Mouse (Mus musculus) thymus, adult 2 months (tissue): ENCODE data around the gene Zkscan6. TPM values are rescaled to one million over a fixed set of nuclear protein-coding genes. Genes with fewer than 3 reads are reported as not detected.

Source experiments
- DNase-seq: peaks from one replicate; pipeline ENCODE4 v3.0.0; 2021
- H3K27ac ChIP-seq: fragments of 200-500 bp; 2 replicates; pipeline ENCODE4 v1.5.1; 2012; ENCODE audit warnings: low read length, control low read depth; ENCODE audit not compliant: control insufficient read depth, insufficient read depth
- H3K27me3 ChIP-seq: fragments of 200-500 bp; 2 replicates; pipeline ENCODE4 v1.6.1; 2012; ENCODE audit warnings: mild to moderate bottlenecking, low read length, moderate library complexity, mixed read lengths; ENCODE audit not compliant: control insufficient read depth, insufficient read depth
- H3K36me3 ChIP-seq: fragments of 200-500 bp; 2 replicates; pipeline ENCODE4 v1.6.1; 2012; ENCODE audit warnings: mild to moderate bottlenecking, low read length, moderate library complexity; ENCODE audit not compliant: control insufficient read depth, insufficient read depth
- H3K4me1 ChIP-seq: fragments of 200-500 bp; replicated peaks from 2 replicates; pipeline ENCODE4 v1.6.1; 2012; ENCODE audit warnings: low read length; ENCODE audit not compliant: control insufficient read depth, insufficient read depth
- H3K4me3 ChIP-seq: fragments of 200-500 bp; 2 replicates; pipeline ENCODE4 v1.5.1; 2012; ENCODE audit warnings: mild to moderate bottlenecking, low read length, control low read depth, moderate library complexity; ENCODE audit not compliant: control insufficient read depth, insufficient read depth
- CTCF ChIP-seq: fragments of 200-500 bp; IDR thresholded peaks from 2 replicates; pipeline ENCODE4 v1.5.1; 2012; ENCODE audit warnings: mild to moderate bottlenecking, control low read depth, low read length, moderate library complexity, borderline replicate concordance; ENCODE audit not compliant: control insufficient read depth, poor library complexity, insufficient read depth; ENCODE audit errors: extremely low read depth
- POLR2A ChIP-seq: fragments of 200-500 bp; IDR thresholded peaks from 2 replicates; pipeline ENCODE4 v1.6.1; 2012; ENCODE audit warnings: mild to moderate bottlenecking, low read length, control low read depth, moderate library complexity; ENCODE audit not compliant: control insufficient read depth, poor library complexity, insufficient read depth; ENCODE audit errors: extremely low read depth
- WGBS: fragments of 180-500 bp; shearing (Covaris S2); methylation state at CpG from one replicate; pipeline ENCODE4 v1.1.7; 2018; 5-methylcytosine and 5-hydroxymethylcytosine counted together
- polyA plus RNA-seq: library from polyadenylated mRNA; depleted of rRNA; stranded (reverse); fragments of >200 nt; gene quantifications from 2 replicates; pipeline ENCODE4 v1.2.3, GENCODE M21; 2012; rRNA removed

Zkscan6 gene
- 7.6 TPM in 2 replicates for polyA plus RNA-seq

- Histone ChIP-seq H3K36me3 (no peaks in the 10 kb centered on the region), H3K4me3 (peak within 1 kb of the TSS; percentile 75), H3K4me1 (peaks cover 2% of the 10 kb centered on the region; the same call in 1 of the 2 replicates), H3K27me3 (no peaks in the 10 kb centered on the region), H3K27ac (peak within 1 kb of the TSS; percentile 67)
- DNase-seq: peak; percentile 88
- TF ChIP-seq POLR2A (peak; percentile 77; the same call in 1 of the 2 replicates), CTCF (0 out of 2 replicates have a peak, but pooled peaks have one; percentile 32)
- under 1% methylated on average over 58 of the region's 58 CpGs for WGBS
Measured at GRCm38 (mm10) chr11:65806909-65807504, at the start of gene Zkscan6. TSS of gene Zkscan6 (plus strand) at chr11:65807175.

GRCm38 (mm10) chr11:65759350-65759749 is 47.6 kb upstream of the Zkscan6 start:
- no peak for DNase-seq
- 100% methylated on average over 1 of the region's 1 CpGs for WGBS

GRCm38 (mm10) chr11:65760912-65761311 is 46.1 kb upstream of the Zkscan6 start:
- 89% methylated on average over 2 of the region's 2 CpGs for WGBS
- no peak for DNase-seq
- Histone ChIP-seq H3K27ac (no peak overlapping the region), H3K36me3 (no peaks in the 10 kb centered on the region), H3K4me1 (no peaks in the 10 kb centered on the region), H3K27me3 (no peaks in the 10 kb centered on the region), H3K4me3 (no peak overlapping the region)
- TF ChIP-seq CTCF (no peak), POLR2A (no peak)

More at GRCm38 (mm10) chr11:65759350-65759749, 47.6 kb upstream of the Zkscan6 start:
- Histone ChIP-seq H3K4me1 (no peaks in the 10 kb centered on the region), H3K27me3 (no peaks in the 10 kb centered on the region), H3K36me3 (no peaks in the 10 kb centered on the region), H3K27ac (no peak overlapping the region), H3K4me3 (no peak overlapping the region)
- TF ChIP-seq CTCF (no peak), POLR2A (no peak)

- no peaks in the 10 kb centered on the region for H3K4me1 ChIP-seq
- no peak for DNase-seq
- no peaks in the 10 kb centered on the region for H3K27me3 ChIP-seq
- TF ChIP-seq CTCF (no peak), POLR2A (no peak)
- no peak overlapping the region for H3K27ac ChIP-seq
- no peaks in the 10 kb centered on the region for H3K36me3 ChIP-seq
- H3K4me3 ChIP-seq: no peak overlapping the region
Measured at GRCm38 (mm10) chr11:65768445-65768844, 38.5 kb upstream of the Zkscan6 start.

- Histone ChIP-seq H3K27me3 (no peaks in the 10 kb centered on the region), H3K27ac (no peak overlapping the region), H3K4me1 (no peaks in the 10 kb centered on the region), H3K4me3 (no peak overlapping the region), H3K36me3 (no peaks in the 10 kb centered on the region)
- DNase-seq: no peak
- TF ChIP-seq POLR2A (no peak), CTCF (no peak)
- 26% methylated on average over 5 of the region's 5 CpGs for WGBS
Measured at GRCm38 (mm10) chr11:65769990-65770389, 37.0 kb upstream of the Zkscan6 start.

- WGBS: 93% methylated on average over 1 of the region's 1 CpGs
- no peak overlapping the region for H3K27ac ChIP-seq
- DNase-seq: no peak
- H3K4me1 ChIP-seq: no peaks in the 10 kb centered on the region
- no peaks in the 10 kb centered on the region for H3K27me3 ChIP-seq
- H3K36me3 ChIP-seq: no peaks in the 10 kb centered on the region
- H3K4me3 ChIP-seq: no peak overlapping the region
- TF ChIP-seq POLR2A (no peak), CTCF (no peak)
Measured at GRCm38 (mm10) chr11:65771546-65771945, 35.4 kb upstream of the Zkscan6 start.
